Mouse (Mus musculus) inflammation-experienced regulatory T-cells, adult 6 months (primary cell): ENCODE measurements around the gene Plod2. TPM values are rescaled to one million over a fixed set of nuclear protein-coding genes. Genes with fewer than 3 reads are reported as not detected.

ENCODE experiments used
- ATAC-seq: one replicate; pipeline ENCODE4 v1.8.0; 2017
- polyA plus RNA-seq, 3 experiments: library from polyadenylated mRNA; unstranded; fragments of 100-300 nt; shearing (Covaris generic); gene quantifications; one replicate each; pipeline ENCODE4 v1.2.1; 2017

Gene Plod2
- polyA plus RNA-seq: 1 to 10 TPM; 2.9 to 8.6 (median 3.7) TPM

- peak; percentile 76 for ATAC-seq
Measured at GRCm38 (mm10) chr9:92541977-92542561, at the start of gene Plod2. Gene Plod2 (plus strand): TSS chr9:92542223.

- peak; percentile 83 for ATAC-seq
Measured at GRCm38 (mm10) chr9:92499710-92500410, 42.2 kb upstream of the Plod2 start.

- ATAC-seq: no peak
Measured at GRCm38 (mm10) chr9:92504256-92504655, 37.8 kb upstream of the Plod2 start.

GRCm38 (mm10) chr9:92504889-92505288 lies 37.1 kb upstream of the Plod2 start:
- no peak for ATAC-seq

GRCm38 (mm10) chr9:92511696-92512095 lies 30.3 kb upstream of the Plod2 start:
- no peak for ATAC-seq

GRCm38 (mm10) chr9:92517036-92517435 lies 25.0 kb upstream of the Plod2 start:
- no peak for ATAC-seq

- no peak for ATAC-seq
Measured at GRCm38 (mm10) chr9:92520751-92521150, 21.3 kb upstream of the Plod2 start.

- ATAC-seq: no peak
Measured at GRCm38 (mm10) chr9:92524506-92524905, 17.5 kb upstream of the Plod2 start.

- no peak for ATAC-seq
Measured at GRCm38 (mm10) chr9:92530055-92530454, 12.0 kb upstream of the Plod2 start.

GRCm38 (mm10) chr9:92537735-92538134 lies 4.3 kb upstream of the Plod2 start:
- ATAC-seq: no peak

GRCm38 (mm10) chr9:92538216-92538615 lies 3.8 kb upstream of the Plod2 start:
- ATAC-seq: no peak

- peak; percentile 54 for ATAC-seq
Measured at GRCm38 (mm10) chr9:92542591-92543416, 781 bp downstream of the Plod2 start.

- ATAC-seq: no peak
Measured at GRCm38 (mm10) chr9:92544146-92544545, 2.1 kb downstream of the Plod2 start.

GRCm38 (mm10) chr9:92545021-92545420 lies 3.0 kb downstream of the Plod2 start:
- ATAC-seq: no peak

- ATAC-seq: no peak
Measured at GRCm38 (mm10) chr9:92546446-92546845, 4.4 kb downstream of the Plod2 start.

GRCm38 (mm10) chr9:92547106-92547505 lies 5.1 kb downstream of the Plod2 start:
- ATAC-seq: no peak

- no peak for ATAC-seq
Measured at GRCm38 (mm10) chr9:92547821-92548220, 5.8 kb downstream of the Plod2 start.

- ATAC-seq: no peak
Measured at GRCm38 (mm10) chr9:92548603-92549002, 6.6 kb downstream of the Plod2 start.

- ATAC-seq: no peak
Measured at GRCm38 (mm10) chr9:92549811-92550490, 7.9 kb downstream of the Plod2 start.

- no peak for ATAC-seq
Measured at GRCm38 (mm10) chr9:92550981-92551380, 9.0 kb downstream of the Plod2 start.

GRCm38 (mm10) chr9:92551666-92552065 lies 9.6 kb downstream of the Plod2 start:
- ATAC-seq: no peak

- no peak for ATAC-seq
Measured at GRCm38 (mm10) chr9:92552691-92553090, 10.7 kb downstream of the Plod2 start.
